Mouse (Mus musculus): ENCODE data around the gene Gadd45g. TPM values are rescaled to one million over a fixed set of nuclear protein-coding genes. Genes with fewer than 3 reads are reported as not detected.
"Not testable (repeated sequence)": the region's sequence is repeated elsewhere in the genome, so short reads cannot be mapped to it uniquely, and the experiment has no call there.

The Gadd45g gene
- total RNA-seq, 1 experiment = 57.8 TPM

- no peaks in the 10 kb centered on the region for H3K9me3 ChIP-seq (ENCODE audit: control insufficient read depth, insufficient read depth, low read depth, low read length)
- no peak overlapping the region for H3K27ac ChIP-seq (ENCODE audit: insufficient read depth, low read depth, low read length, poor library complexity, severe bottlenecking)
- no peak overlapping the region for H3K4me3 ChIP-seq (ENCODE audit: insufficient read depth in 1 of 2, low read depth in 1 of 2, low read length in 2 of 2, poor library complexity in 1 of 2, severe bottlenecking in 1 of 2)
- no peak for DNase-seq (ENCODE audit: low read depth, low spot score)
- in situ Hi-C loops (cut with MboI; ENCODE audit: low sequenced_read_pairs in 2 of 2, unreplicated experiment in 2 of 2) = loop anchor here (10.0 to 25.0 kb wide), 3 partner anchors 394 to 806 kb away; partner anchors contain the start of gene Diras2 (in 1 of the 2)
- H3K36me3 ChIP-seq (ENCODE audit: control insufficient read depth, insufficient read depth, low read length, poor library complexity, severe bottlenecking) = no peaks in the 10 kb centered on the region
- H3K4me1 ChIP-seq (ENCODE audit: control insufficient read depth in 2 of 2, insufficient read depth in 2 of 2, low read length in 2 of 2, poor library complexity in 1 of 2) = peaks cover 2 to 7% of the 10 kb centered on the region in 2 experiments; a peak in 1 of 4 replicates
- H3K9ac ChIP-seq (ENCODE audit: insufficient read depth, low read depth, low read length, poor library complexity, severe bottlenecking) = no peak overlapping the region
- TF ChIP-seq ZC3H11A (IDR thresholded peaks at IDR 0.05; ENCODE audit: borderline replicate concordance, low read depth, low read length) = peak; percentile 86
- TF ChIP-seq ZNF384 (IDR thresholded peaks at IDR 0.05; ENCODE audit: low read depth, low read length) = no peak
Observed at GRCm38 (mm10) chr13:51830744-51831450, 15.6 kb upstream of the Gadd45g start.

GRCm38 (mm10) chr13:51832491-51832890 lies 14.0 kb upstream of the Gadd45g start:
- TF ChIP-seq CHD2 (IDR thresholded peaks at IDR 0.05; ENCODE audit: low read depth, low read length) (no peak), MAFK (IDR thresholded peaks at IDR 0.05; ENCODE audit: insufficient read depth, low read depth, low read length) (no peak)
- no peak for DNase-seq (ENCODE audit: low read depth, low spot score)
- peaks cover 2 to 7% of the 10 kb centered on the region in 2 experiments; a peak in 1 of 4 replicates for H3K4me1 ChIP-seq (ENCODE audit: control insufficient read depth in 2 of 2, insufficient read depth in 2 of 2, low read length in 2 of 2, poor library complexity in 1 of 2)
- H3K9ac ChIP-seq (ENCODE audit: insufficient read depth, low read depth, low read length, poor library complexity, severe bottlenecking) = no peak overlapping the region
- in situ Hi-C loops (cut with MboI; ENCODE audit: low sequenced_read_pairs in 2 of 2, unreplicated experiment in 2 of 2) = loop anchor here (10.0 to 25.0 kb wide), 3 partner anchors 392 to 805 kb away; partner anchors contain the start of gene Diras2 (in 1 of the 2)
- H3K4me3 ChIP-seq (ENCODE audit: insufficient read depth in 1 of 2, low read depth in 1 of 2, low read length in 2 of 2, poor library complexity in 1 of 2, severe bottlenecking in 1 of 2) = no peak overlapping the region
- no peak overlapping the region for H3K27ac ChIP-seq (ENCODE audit: insufficient read depth, low read depth, low read length, poor library complexity, severe bottlenecking)
- H3K36me3 ChIP-seq (ENCODE audit: control insufficient read depth, insufficient read depth, low read length, poor library complexity, severe bottlenecking) = no peaks in the 10 kb centered on the region
- no peaks in the 10 kb centered on the region for H3K9me3 ChIP-seq (ENCODE audit: control insufficient read depth, insufficient read depth, low read depth, low read length)

- no peak overlapping the region for H3K4me3 ChIP-seq (ENCODE audit: insufficient read depth in 1 of 2, low read depth in 1 of 2, low read length in 2 of 2, poor library complexity in 1 of 2, severe bottlenecking in 1 of 2)
- no peak for DNase-seq (ENCODE audit: low read depth, low spot score)
- in situ Hi-C loops (cut with MboI; ENCODE audit: low sequenced_read_pairs in 2 of 2, unreplicated experiment in 2 of 2) = loop anchor here (10.0 to 25.0 kb wide), 3 partner anchors 391 to 804 kb away; partner anchors contain the start of gene Diras2 (in 1 of the 2)
- TF ChIP-seq ZC3H11A (IDR thresholded peaks at IDR 0.05; ENCODE audit: borderline replicate concordance, low read depth, low read length) (no peak), HCFC1 (IDR thresholded peaks at IDR 0.05; ENCODE audit: borderline replicate concordance, insufficient read depth, low read length) (no peak), MAFK (IDR thresholded peaks at IDR 0.05; ENCODE audit: insufficient read depth, low read depth, low read length) (no peak), ZNF384 (IDR thresholded peaks at IDR 0.05; ENCODE audit: low read depth, low read length) (no peak), CHD2 (IDR thresholded peaks at IDR 0.05; ENCODE audit: low read depth, low read length) (no peak)
- no peak overlapping the region for H3K27ac ChIP-seq (ENCODE audit: insufficient read depth, low read depth, low read length, poor library complexity, severe bottlenecking)
- no peaks in the 10 kb centered on the region for H3K9me3 ChIP-seq (ENCODE audit: control insufficient read depth, insufficient read depth, low read depth, low read length)
- H3K36me3 ChIP-seq (ENCODE audit: control insufficient read depth, insufficient read depth, low read length, poor library complexity, severe bottlenecking) = no peaks in the 10 kb centered on the region
- peaks cover 1 to 7% of the 10 kb centered on the region in 2 experiments; a peak in 1 of 4 replicates for H3K4me1 ChIP-seq (ENCODE audit: control insufficient read depth in 2 of 2, insufficient read depth in 2 of 2, low read length in 2 of 2, poor library complexity in 1 of 2)
- no peak overlapping the region for H3K9ac ChIP-seq (ENCODE audit: insufficient read depth, low read depth, low read length, poor library complexity, severe bottlenecking)
Observed at GRCm38 (mm10) chr13:51833611-51834010, 12.9 kb upstream of the Gadd45g start.

- H3K27ac ChIP-seq (ENCODE audit: insufficient read depth, low read depth, low read length, poor library complexity, severe bottlenecking); H3K36me3 ChIP-seq (ENCODE audit: control insufficient read depth, insufficient read depth, low read length, poor library complexity, severe bottlenecking); DNase-seq (ENCODE audit: low read depth, low spot score); H3K9ac ChIP-seq (ENCODE audit: insufficient read depth, low read depth, low read length, poor library complexity, severe bottlenecking); H3K9me3 ChIP-seq (ENCODE audit: control insufficient read depth, insufficient read depth, low read depth, low read length); H3K4me1 ChIP-seq (ENCODE audit: control insufficient read depth in 2 of 2, insufficient read depth in 2 of 2, low read length in 2 of 2, poor library complexity in 1 of 2); H3K4me3 ChIP-seq (ENCODE audit: insufficient read depth in 1 of 2, low read depth in 1 of 2, low read length in 2 of 2, poor library complexity in 1 of 2, severe bottlenecking in 1 of 2): not testable (repeated sequence)
- in situ Hi-C loops (cut with MboI; ENCODE audit: low sequenced_read_pairs in 2 of 2, unreplicated experiment in 2 of 2) = loop anchor here (10.0 to 25.0 kb wide), 3 partner anchors 391 to 803 kb away; partner anchors contain the start of gene Diras2 (in 1 of the 2)
Observed at GRCm38 (mm10) chr13:51834024-51834423, 12.5 kb upstream of the Gadd45g start.

- TF ChIP-seq HCFC1 (IDR thresholded peaks at IDR 0.05; ENCODE audit: borderline replicate concordance, insufficient read depth, low read length) (no peak), CHD2 (IDR thresholded peaks at IDR 0.05; ENCODE audit: low read depth, low read length) (no peak), ZNF384 (IDR thresholded peaks at IDR 0.05; ENCODE audit: low read depth, low read length) (no peak), ZC3H11A (IDR thresholded peaks at IDR 0.05; ENCODE audit: borderline replicate concordance, low read depth, low read length) (no peak), MAFK (IDR thresholded peaks at IDR 0.05; ENCODE audit: insufficient read depth, low read depth, low read length) (no peak)
- peaks cover 0 to 7% of the 10 kb centered on the region in 2 experiments; a peak in 1 of 4 replicates for H3K4me1 ChIP-seq (ENCODE audit: control insufficient read depth in 2 of 2, insufficient read depth in 2 of 2, low read length in 2 of 2, poor library complexity in 1 of 2)
- DNase-seq (ENCODE audit: low read depth, low spot score) = no peak
- H3K36me3 ChIP-seq (ENCODE audit: control insufficient read depth, insufficient read depth, low read length, poor library complexity, severe bottlenecking) = no peaks in the 10 kb centered on the region
- H3K4me3 ChIP-seq (ENCODE audit: insufficient read depth in 1 of 2, low read depth in 1 of 2, low read length in 2 of 2, poor library complexity in 1 of 2, severe bottlenecking in 1 of 2) = no peak overlapping the region
- in situ Hi-C loops (cut with MboI; ENCODE audit: low sequenced_read_pairs in 2 of 2, unreplicated experiment in 2 of 2) = loop anchor here (10.0 to 25.0 kb wide), 3 partner anchors 390 to 803 kb away; partner anchors contain the start of gene Diras2 (in 1 of the 2)
- H3K9me3 ChIP-seq (ENCODE audit: control insufficient read depth, insufficient read depth, low read depth, low read length) = no peaks in the 10 kb centered on the region
- H3K9ac ChIP-seq (ENCODE audit: insufficient read depth, low read depth, low read length, poor library complexity, severe bottlenecking) = no peak overlapping the region
- no peak overlapping the region for H3K27ac ChIP-seq (ENCODE audit: insufficient read depth, low read depth, low read length, poor library complexity, severe bottlenecking)
Observed at GRCm38 (mm10) chr13:51834520-51834919, 12.0 kb upstream of the Gadd45g start.

GRCm38 (mm10) chr13:51835208-51835607 lies 11.3 kb upstream of the Gadd45g start:
- not testable (repeated sequence) for DNase-seq (ENCODE audit: low read depth, low spot score); H3K27ac ChIP-seq (ENCODE audit: insufficient read depth, low read depth, low read length, poor library complexity, severe bottlenecking); H3K4me1 ChIP-seq (ENCODE audit: control insufficient read depth in 2 of 2, insufficient read depth in 2 of 2, low read length in 2 of 2, poor library complexity in 1 of 2); H3K9ac ChIP-seq (ENCODE audit: insufficient read depth, low read depth, low read length, poor library complexity, severe bottlenecking); H3K36me3 ChIP-seq (ENCODE audit: control insufficient read depth, insufficient read depth, low read length, poor library complexity, severe bottlenecking); H3K4me3 ChIP-seq (ENCODE audit: insufficient read depth in 1 of 2, low read depth in 1 of 2, low read length in 2 of 2, poor library complexity in 1 of 2, severe bottlenecking in 1 of 2); H3K9me3 ChIP-seq (ENCODE audit: control insufficient read depth, insufficient read depth, low read depth, low read length)
- in situ Hi-C loops (cut with MboI; ENCODE audit: low sequenced_read_pairs in 2 of 2, unreplicated experiment in 2 of 2) = loop anchor here (10.0 to 25.0 kb wide), 3 partner anchors 390 to 802 kb away; partner anchors contain the start of gene Diras2 (in 1 of the 2)
